In genomic region chr19:10524784-10525105, GRCm38 (mm10) we compare ENCODE assay signal across 1 mouse cellular context.
TF ChIP-seq lines count a peak whose summit lies in the region.

No protein-coding gene starts in this region.

TF ChIP-seq in MEL, 35 proteins besides CTCF, POLR2A, EP300 and RAD21 (continued from another document):
- TF ChIP-seq MYB (IDR thresholded peaks at IDR 0.05; ENCODE audit: low read depth, low read length) (no peak), SIN3A (IDR thresholded peaks at IDR 0.05; ENCODE audit: low read length) (peak; percentile 91; the same call in 1 of the 2 replicates), TAL1 (IDR thresholded peaks at IDR 0.05; ENCODE audit: low read length) (no peak), NRF1 (IDR thresholded peaks at IDR 0.05; ENCODE audit: insufficient read depth, low read depth, low read length, poor library complexity, severe bottlenecking) (no peak), NELFE (IDR thresholded peaks at IDR 0.05; ENCODE audit: low read depth, low read length) (peak; percentile 94; the same call in 1 of the 2 replicates), ELF1 (IDR thresholded peaks at IDR 0.05; ENCODE audit: low read depth, low read length) (no peak), POLR2AphosphoS5 (IDR thresholded peaks at IDR 0.05; ENCODE audit: borderline replicate concordance, low read depth, low read length) (no peak)
